In genomic region chr9:41429711-41430390, GRCm38 (mm10) we compare ENCODE assay signal across 15 mouse cellular contexts.
A peak's percentile ranks its signal among the peaks of the same experiment; 100 is the strongest.
DNase-seq lines count a peak whose midpoint lies in the region; ATAC-seq and TF ChIP-seq lines count a peak whose summit lies in the region.
"Had no signal": no experiment of that assay in that cellular context is flagged by ENCODE, and none has a peak within 500 bp of the region (broad histone marks: within the 10 kb centered on the region; RNA-seq: fewer than 3 reads in every experiment).

No protein-coding gene starts in this region.

- no peak overlapping the region for H3K4me3 ChIP-seq in hindbrain, embryonic 11.5 days (ENCODE audit: low read depth, low read length)
- H3K4me3 ChIP-seq in midbrain, embryonic 13.5 days (replicated peaks): no peak overlapping the region
- no peak overlapping the region for H3K4me3 ChIP-seq in heart, embryonic 12.5 days
- H3K4me3 ChIP-seq: heart, embryonic 13.5 days; liver, embryonic 13.5 days had no signal

- H3K4me1 ChIP-seq in hindbrain, embryonic 11.5 days (replicated peaks; ENCODE audit: control insufficient read depth, insufficient read depth, low read length): peaks cover 4% of the 10 kb centered on the region
- peaks cover 38% of the 10 kb centered on the region for H3K4me1 ChIP-seq in midbrain, embryonic 13.5 days (replicated peaks)
- H3K4me1 ChIP-seq in heart, embryonic 12.5 days (replicated peaks): no peaks in the 10 kb centered on the region
- H3K4me1 ChIP-seq: heart, embryonic 13.5 days; liver, embryonic 13.5 days had no signal

- H3K9ac ChIP-seq in hindbrain, embryonic 11.5 days (ENCODE audit: low read depth, low read length): no peak overlapping the region
- no peak overlapping the region for H3K9ac ChIP-seq in midbrain, embryonic 13.5 days (replicated peaks)
- H3K9ac ChIP-seq in heart, embryonic 12.5 days: no peak overlapping the region
- H3K9ac ChIP-seq: heart, embryonic 13.5 days; liver, embryonic 13.5 days had no signal

- H3K4me2 ChIP-seq in hindbrain, embryonic 11.5 days (replicated peaks; ENCODE audit: low read depth, low read length): no peak overlapping the region
- no peak overlapping the region for H3K4me2 ChIP-seq in midbrain, embryonic 13.5 days (replicated peaks)
- H3K4me2 ChIP-seq in heart, embryonic 12.5 days: no peak overlapping the region
- H3K4me2 ChIP-seq: heart, embryonic 13.5 days; liver, embryonic 13.5 days had no signal

- peak; percentile 78 for ATAC-seq in hindbrain, embryonic 11.5 days (ENCODE audit: low FRiP score)
- ATAC-seq in midbrain, embryonic 13.5 days: peak; percentile 85
- no peak for ATAC-seq in heart, embryonic 12.5 days (ENCODE audit: insufficient number of reproducible peaks, low FRiP score)
- ATAC-seq: CD4-positive, CD25-positive, alpha-beta regulatory T cell, adult 4 months had no signal

- H3K27me3 ChIP-seq in hindbrain, embryonic 11.5 days (ENCODE audit: control insufficient read depth, insufficient read depth, low read length): no peaks in the 10 kb centered on the region
- 0 out of 2 replicates have a peak, but pooled peaks cover 3% of the 10 kb centered on the region for H3K27me3 ChIP-seq in midbrain, embryonic 13.5 days
- H3K27me3 ChIP-seq in heart, embryonic 12.5 days (replicated peaks): no peaks in the 10 kb centered on the region
- H3K27me3 ChIP-seq: heart, embryonic 13.5 days; liver, embryonic 13.5 days had no signal

- no peak for TF ChIP-seq POLR2A in brain, embryonic 14.5 days (IDR thresholded peaks at IDR 0.05; ENCODE audit: borderline replicate concordance, extremely low read depth, insufficient read depth, insufficient read length, poor library complexity, severe bottlenecking)

- H3K27ac ChIP-seq in hindbrain, embryonic 11.5 days (ENCODE audit: low read depth, low read length): 0 out of 2 replicates have a peak overlapping the region, but pooled peaks have one; percentile 53
- H3K27ac ChIP-seq in midbrain, embryonic 13.5 days: peak overlapping the region; percentile 62
- no peak overlapping the region for H3K27ac ChIP-seq in heart, embryonic 12.5 days (ENCODE audit: poor library complexity, severe bottlenecking)
- H3K27ac ChIP-seq: heart, embryonic 13.5 days; liver, embryonic 13.5 days had no signal

- no peaks in the 10 kb centered on the region for H3K9me3 ChIP-seq in hindbrain, embryonic 11.5 days (ENCODE audit: control insufficient read depth, low read length)
- H3K9me3 ChIP-seq in midbrain, embryonic 13.5 days: no peaks in the 10 kb centered on the region
- no peaks in the 10 kb centered on the region for H3K9me3 ChIP-seq in heart, embryonic 12.5 days (replicated peaks)
- H3K9me3 ChIP-seq: heart, embryonic 13.5 days; liver, embryonic 13.5 days had no signal

- no peak for TF ChIP-seq CTCF in brain, embryonic 14.5 days (IDR thresholded peaks at IDR 0.05; ENCODE audit: borderline replicate concordance, extremely low read depth, insufficient read depth, insufficient read length)

- peak; percentile 18 for DNase-seq in R1 (ENCODE audit: low read depth, low spot score)
- peak; percentile 93 for DNase-seq in brain, embryonic 14.5 days (ENCODE audit: low read depth)
- DNase-seq in hindbrain, embryonic 11.5 days (ENCODE audit: low spot score): peak; percentile 31
- DNase-seq in frontal cortex, postnatal 10 days (ENCODE audit: low spot score in 2 of 2): no peak
- no peak for DNase-seq in ovary, postnatal 36 days (ENCODE audit: low spot score)
- DNase-seq: adrenal gland, adult 8-10 months; cerebellum, adult 9-10 months; gastrocnemius, postnatal 25 days; liver, embryonic 13.5 days; lung, postnatal 10 days; thymus, adult 2 months had no signal

- no peaks in the 10 kb centered on the region for H3K36me3 ChIP-seq in hindbrain, embryonic 11.5 days (ENCODE audit: control insufficient read depth, insufficient read depth, low read length)
- H3K36me3 ChIP-seq in midbrain, embryonic 13.5 days: peaks cover 11% of the 10 kb centered on the region
- no peaks in the 10 kb centered on the region for H3K36me3 ChIP-seq in heart, embryonic 12.5 days
- H3K36me3 ChIP-seq: heart, embryonic 13.5 days; liver, embryonic 13.5 days had no signal

- WGBS in hindbrain, embryonic 11.5 days: 51% methylated on average over 10 of the region's 10 CpGs
- WGBS in midbrain, embryonic 13.5 days: 14% methylated on average over 10 of the region's 10 CpGs
- 74% methylated on average over 10 of the region's 10 CpGs for WGBS in heart, embryonic 12.5 days

Comparison
In these comparisons a context has a peak if more than half of its experiments do, and no peak if none do; other contexts are left out.
1. DNase-seq: peak in R1 (single experiment), brain, embryonic 14.5 days (single experiment) and hindbrain, embryonic 11.5 days (single experiment); none in frontal cortex, postnatal 10 days (0 of 2) and ovary, postnatal 36 days (single experiment).